Mouse (Mus musculus): ENCODE measurements around the gene Nfia. TPM values are rescaled to one million over a fixed set of nuclear protein-coding genes. Genes with fewer than 3 reads are reported as not detected.

Nfia gene
- polyA plus RNA-seq, 1 experiment from 2014 or later = 23.5 TPM

GRCm38 (mm10) chr4:98090586-98090985 is 318.1 kb downstream of the Nfia start:
- Histone ChIP-seq H3K9me3 (replicated peaks; ENCODE audit: control insufficient read depth, low read length) (no peaks in the 10 kb centered on the region), H3K4me1 (ENCODE audit: control insufficient read depth, insufficient read depth, low read length) (no peaks in the 10 kb centered on the region), H3K9ac (replicated peaks; ENCODE audit: low read length) (no peak overlapping the region), H3K27ac (replicated peaks; ENCODE audit: low read depth, low read length) (no peak overlapping the region), H3K36me3 (replicated peaks; ENCODE audit: control insufficient read depth, insufficient read depth, low read depth, low read length) (no peaks in the 10 kb centered on the region), H3K4me2 (ENCODE audit: low read depth, low read length) (no peak overlapping the region), H3K4me3 (ENCODE audit: low read depth, low read length) (no peak overlapping the region), H3K27me3 (ENCODE audit: control insufficient read depth, insufficient read depth, low read length) (no peaks in the 10 kb centered on the region)
- DNase-seq (ENCODE audit: low spot score) (no peak), ATAC-seq (replicated peaks; ENCODE audit: insufficient number of reproducible peaks, low FRiP score, low TSS enrichment, low read depth) (no peak)
- 70% methylated on average over 3 of the region's 3 CpGs for WGBS

- 44% methylated on average over 4 of the region's 4 CpGs for WGBS
- Histone ChIP-seq H3K4me2 (ENCODE audit: low read depth, low read length) (no peak overlapping the region), H3K27me3 (ENCODE audit: control insufficient read depth, insufficient read depth, low read length) (no peaks in the 10 kb centered on the region), H3K9ac (replicated peaks; ENCODE audit: low read length) (no peak overlapping the region), H3K4me3 (ENCODE audit: low read depth, low read length) (no peak overlapping the region), H3K36me3 (replicated peaks; ENCODE audit: control insufficient read depth, insufficient read depth, low read depth, low read length) (no peaks in the 10 kb centered on the region), H3K9me3 (replicated peaks; ENCODE audit: control insufficient read depth, low read length) (no peaks in the 10 kb centered on the region), H3K27ac (replicated peaks; ENCODE audit: low read depth, low read length) (0 out of 2 replicates have a peak overlapping the region, but pooled peaks have one; percentile 28), H3K4me1 (ENCODE audit: control insufficient read depth, insufficient read depth, low read length) (no peaks in the 10 kb centered on the region)
- no peak; the same call in 1 of the 2 replicates for ATAC-seq (replicated peaks; ENCODE audit: insufficient number of reproducible peaks, low FRiP score, low TSS enrichment, low read depth)
- DNase-seq (ENCODE audit: low spot score) = no peak
Observed at GRCm38 (mm10) chr4:98091368-98091827, 318.9 kb downstream of the Nfia start.

DNA sequence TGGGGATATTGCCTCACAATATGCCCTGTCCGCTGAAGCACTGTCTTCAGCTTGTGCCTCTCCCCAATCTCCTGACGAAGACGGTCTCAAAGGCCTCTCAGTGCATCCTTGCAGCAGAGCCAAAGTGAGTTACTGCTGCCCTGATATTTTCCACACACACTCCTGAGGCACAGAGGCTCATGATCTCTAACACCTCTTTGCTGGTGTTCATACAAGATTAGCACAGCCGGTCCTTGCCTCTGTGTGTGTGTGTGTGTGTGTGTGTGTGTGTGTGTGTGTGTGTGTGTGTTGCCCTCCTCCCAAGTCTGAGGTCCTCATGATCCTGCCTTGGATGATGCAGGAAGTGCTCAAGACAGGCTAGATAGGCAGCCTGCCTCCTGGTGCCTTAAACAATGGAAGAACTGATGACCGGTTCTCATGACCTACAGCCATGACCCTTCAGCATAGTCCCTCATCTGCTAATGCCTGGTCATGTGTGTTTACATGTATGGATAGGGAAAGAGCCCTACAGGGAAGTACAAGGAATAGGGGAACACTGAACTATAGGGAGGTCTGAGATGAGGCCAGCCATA is 319.5 kb downstream of the Nfia start:
- DNase-seq (ENCODE audit: low spot score) (no peak), ATAC-seq (replicated peaks; ENCODE audit: insufficient number of reproducible peaks, low FRiP score, low TSS enrichment, low read depth) (no peak)
- no peak overlapping the region for H3K4me2 ChIP-seq (ENCODE audit: low read depth, low read length)
- H3K4me3 ChIP-seq (ENCODE audit: low read depth, low read length) = no peak overlapping the region
- H3K9me3 ChIP-seq (replicated peaks; ENCODE audit: control insufficient read depth, low read length) = no peaks in the 10 kb centered on the region
- H3K36me3 ChIP-seq (replicated peaks; ENCODE audit: control insufficient read depth, insufficient read depth, low read depth, low read length) = no peaks in the 10 kb centered on the region
- H3K27me3 ChIP-seq (ENCODE audit: control insufficient read depth, insufficient read depth, low read length) = no peaks in the 10 kb centered on the region
- peak overlapping the region; percentile 17; the same call in 1 of the 2 replicates for H3K27ac ChIP-seq (replicated peaks; ENCODE audit: low read depth, low read length)
- no peaks in the 10 kb centered on the region for H3K4me1 ChIP-seq (ENCODE audit: control insufficient read depth, insufficient read depth, low read length)
- WGBS = 75% methylated on average over 5 of the region's 5 CpGs
- no peak overlapping the region for H3K9ac ChIP-seq (replicated peaks; ENCODE audit: low read length)

- Histone ChIP-seq H3K4me2 (ENCODE audit: low read depth, low read length) (no peak overlapping the region), H3K27ac (replicated peaks; ENCODE audit: low read depth, low read length) (no peak overlapping the region), H3K9ac (replicated peaks; ENCODE audit: low read length) (no peak overlapping the region), H3K27me3 (ENCODE audit: control insufficient read depth, insufficient read depth, low read length) (no peaks in the 10 kb centered on the region), H3K36me3 (replicated peaks; ENCODE audit: control insufficient read depth, insufficient read depth, low read depth, low read length) (no peaks in the 10 kb centered on the region), H3K4me1 (ENCODE audit: control insufficient read depth, insufficient read depth, low read length) (no peaks in the 10 kb centered on the region), H3K4me3 (ENCODE audit: low read depth, low read length) (no peak overlapping the region), H3K9me3 (replicated peaks; ENCODE audit: control insufficient read depth, low read length) (no peaks in the 10 kb centered on the region)
- 21% methylated on average over 19 of the region's 19 CpGs for WGBS
- DNase-seq (ENCODE audit: low spot score) (no peak), ATAC-seq (replicated peaks; ENCODE audit: insufficient number of reproducible peaks, low FRiP score, low TSS enrichment, low read depth) (no peak; the same call in 1 of the 2 replicates)
Observed at GRCm38 (mm10) chr4:98094112-98094805, 321.7 kb downstream of the Nfia start.

DNA sequence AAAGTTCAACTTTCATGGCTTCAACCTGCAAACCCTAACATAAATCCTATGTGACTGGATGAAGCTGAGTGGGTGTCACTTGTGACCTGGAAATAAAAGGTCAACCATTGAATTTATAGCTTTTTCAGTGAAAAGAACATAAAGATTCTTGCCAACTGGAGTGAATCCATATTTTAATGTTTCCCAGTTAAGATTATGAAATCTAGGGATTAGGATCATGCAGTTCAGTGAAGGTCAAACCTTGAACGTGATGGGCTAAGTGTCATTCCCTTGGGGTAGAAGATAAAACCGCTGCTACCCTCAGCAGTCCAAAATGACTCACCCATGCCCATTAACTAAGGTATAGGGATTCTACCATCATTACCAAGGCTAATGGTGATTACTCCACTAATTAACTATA is 322.5 kb downstream of the Nfia start:
- H3K9ac ChIP-seq (replicated peaks; ENCODE audit: low read length) = no peak overlapping the region
- no peak for DNase-seq (ENCODE audit: low spot score)
- H3K4me1 ChIP-seq (ENCODE audit: control insufficient read depth, insufficient read depth, low read length) = no peaks in the 10 kb centered on the region
- 81% methylated on average over 2 of the region's 2 CpGs for WGBS
- H3K27me3 ChIP-seq (ENCODE audit: control insufficient read depth, insufficient read depth, low read length) = no peaks in the 10 kb centered on the region
- no peak overlapping the region for H3K4me2 ChIP-seq (ENCODE audit: low read depth, low read length)
- H3K36me3 ChIP-seq (replicated peaks; ENCODE audit: control insufficient read depth, insufficient read depth, low read depth, low read length) = no peaks in the 10 kb centered on the region
- no peak overlapping the region for H3K27ac ChIP-seq (replicated peaks; ENCODE audit: low read depth, low read length)
- H3K9me3 ChIP-seq (replicated peaks; ENCODE audit: control insufficient read depth, low read length) = no peaks in the 10 kb centered on the region
- H3K4me3 ChIP-seq (ENCODE audit: low read depth, low read length) = no peak overlapping the region
- ATAC-seq (replicated peaks; ENCODE audit: insufficient number of reproducible peaks, low FRiP score, low TSS enrichment, low read depth) = no peak

DNA sequence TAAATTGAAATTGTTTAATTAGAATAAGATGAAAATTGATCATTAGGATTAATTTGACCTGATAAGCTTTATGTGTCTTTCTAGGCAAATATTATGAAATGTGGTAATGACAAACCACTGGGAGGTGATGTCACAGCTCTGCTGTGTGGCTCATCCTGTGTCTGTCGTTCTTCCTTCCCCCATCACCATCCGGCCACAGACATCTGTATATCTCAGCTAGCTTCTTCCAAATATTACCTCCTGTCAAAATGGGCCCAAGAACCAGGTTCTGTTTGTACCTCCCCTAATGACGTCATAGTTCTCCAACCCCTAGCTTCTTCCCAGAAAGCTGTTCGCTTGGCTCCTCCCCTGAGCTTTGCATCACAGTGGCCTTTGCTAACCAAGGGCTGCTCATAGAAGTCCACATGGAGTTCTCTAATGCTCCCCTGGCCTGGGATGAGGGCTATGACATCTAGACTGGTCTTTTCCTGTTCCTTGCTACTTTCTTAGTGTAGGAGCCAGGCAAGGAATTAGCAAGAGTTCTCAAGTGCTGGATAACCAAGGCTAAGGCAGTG is 324.6 kb downstream of the Nfia start:
- no peak for DNase-seq (ENCODE audit: low spot score)
- H3K36me3 ChIP-seq (replicated peaks; ENCODE audit: control insufficient read depth, insufficient read depth, low read depth, low read length) = no peaks in the 10 kb centered on the region
- H3K4me3 ChIP-seq (ENCODE audit: low read depth, low read length) = no peak overlapping the region
- H3K4me2 ChIP-seq (ENCODE audit: low read depth, low read length) = no peak overlapping the region
- 92% methylated on average over 4 of the region's 4 CpGs for WGBS
- no peaks in the 10 kb centered on the region for H3K9me3 ChIP-seq (replicated peaks; ENCODE audit: control insufficient read depth, low read length)
- H3K27me3 ChIP-seq (ENCODE audit: control insufficient read depth, insufficient read depth, low read length) = no peaks in the 10 kb centered on the region
- ATAC-seq (replicated peaks; ENCODE audit: insufficient number of reproducible peaks, low FRiP score, low TSS enrichment, low read depth) = no peak
- no peak overlapping the region for H3K9ac ChIP-seq (replicated peaks; ENCODE audit: low read length)
- no peak overlapping the region for H3K27ac ChIP-seq (replicated peaks; ENCODE audit: low read depth, low read length)
- no peaks in the 10 kb centered on the region for H3K4me1 ChIP-seq (ENCODE audit: control insufficient read depth, insufficient read depth, low read length)

DNA sequence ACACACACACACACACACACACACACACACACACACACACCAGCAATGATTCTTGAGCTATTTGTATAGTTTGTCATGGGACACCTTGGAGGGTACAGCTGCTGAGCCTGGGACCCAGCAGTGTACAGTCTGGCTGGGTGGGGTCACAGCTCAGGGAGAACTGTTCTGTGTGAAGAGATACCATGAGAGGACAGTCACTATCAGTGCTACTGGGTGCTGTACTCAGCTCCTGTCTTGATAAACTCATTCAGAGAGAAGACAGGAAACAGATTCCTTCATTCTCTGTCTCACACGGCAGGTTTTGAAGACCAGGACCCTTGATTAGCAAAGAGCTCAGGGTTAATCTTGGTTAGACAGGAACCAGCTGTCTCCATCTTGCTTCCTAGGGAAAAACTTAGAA is 326.1 kb downstream of the Nfia start:
- WGBS = 55% methylated on average over 1 of the region's 1 CpGs
- H3K27me3 ChIP-seq (ENCODE audit: control insufficient read depth, insufficient read depth, low read length) = no peaks in the 10 kb centered on the region
- H3K4me2 ChIP-seq (ENCODE audit: low read depth, low read length) = no peak overlapping the region
- H3K4me3 ChIP-seq (ENCODE audit: low read depth, low read length) = no peak overlapping the region
- no peaks in the 10 kb centered on the region for H3K4me1 ChIP-seq (ENCODE audit: control insufficient read depth, insufficient read depth, low read length)
- H3K9me3 ChIP-seq (replicated peaks; ENCODE audit: control insufficient read depth, low read length) = no peaks in the 10 kb centered on the region
- no peaks in the 10 kb centered on the region for H3K36me3 ChIP-seq (replicated peaks; ENCODE audit: control insufficient read depth, insufficient read depth, low read depth, low read length)
- ATAC-seq (replicated peaks; ENCODE audit: insufficient number of reproducible peaks, low FRiP score, low TSS enrichment, low read depth) (no peak), DNase-seq (ENCODE audit: low spot score) (no peak)
- no peak overlapping the region for H3K27ac ChIP-seq (replicated peaks; ENCODE audit: low read depth, low read length)
- H3K9ac ChIP-seq (replicated peaks; ENCODE audit: low read length) = no peak overlapping the region

GRCm38 (mm10) chr4:98099433-98099832 is 326.9 kb downstream of the Nfia start:
- Histone ChIP-seq H3K4me1 (ENCODE audit: control insufficient read depth, insufficient read depth, low read length) (no peaks in the 10 kb centered on the region), H3K9ac (replicated peaks; ENCODE audit: low read length) (no peak overlapping the region), H3K36me3 (replicated peaks; ENCODE audit: control insufficient read depth, insufficient read depth, low read depth, low read length) (no peaks in the 10 kb centered on the region), H3K9me3 (replicated peaks; ENCODE audit: control insufficient read depth, low read length) (no peaks in the 10 kb centered on the region), H3K27ac (replicated peaks; ENCODE audit: low read depth, low read length) (no peak overlapping the region), H3K4me2 (ENCODE audit: low read depth, low read length) (no peak overlapping the region), H3K27me3 (ENCODE audit: control insufficient read depth, insufficient read depth, low read length) (no peaks in the 10 kb centered on the region), H3K4me3 (ENCODE audit: low read depth, low read length) (no peak overlapping the region)
- WGBS = 75% methylated on average over 5 of the region's 5 CpGs
- ATAC-seq (replicated peaks; ENCODE audit: insufficient number of reproducible peaks, low FRiP score, low TSS enrichment, low read depth) (no peak), DNase-seq (ENCODE audit: low spot score) (no peak)
